Mouse (Mus musculus): ENCODE data around the gene Smpd4. TPM values are rescaled to one million over a fixed set of nuclear protein-coding genes. Genes with fewer than 3 reads are reported as not detected.

The Smpd4 gene
- polyA plus RNA-seq, 1 experiment from 2014 or later, result 31.8 TPM

- Histone ChIP-seq H3K4me2 (replicated peaks) (no peak overlapping the region), H3K27ac (no peak overlapping the region), H3K9ac (no peak overlapping the region), H3K36me3 (no peaks in the 10 kb centered on the region; the same call in 1 of the 2 replicates), H3K4me3 (no peak overlapping the region), H3K27me3 (replicated peaks) (no peaks in the 10 kb centered on the region), H3K4me1 (peaks cover 10% of the 10 kb centered on the region), H3K9me3 (no peaks in the 10 kb centered on the region)
- ATAC-seq (ENCODE audit: low FRiP score, low read depth), result no peak
- 86% methylated on average over 5 of the region's 5 CpGs for WGBS
Measured at GRCm38 (mm10) chr16:17616212-17616611, 2.9 kb upstream of the Smpd4 start.

- Histone ChIP-seq H3K27ac (no peak overlapping the region), H3K4me1 (peaks cover 10% of the 10 kb centered on the region), H3K4me2 (replicated peaks) (no peak overlapping the region), H3K9me3 (no peaks in the 10 kb centered on the region), H3K27me3 (replicated peaks) (no peaks in the 10 kb centered on the region), H3K4me3 (no peak overlapping the region), H3K9ac (no peak overlapping the region), H3K36me3 (peaks cover 11% of the 10 kb centered on the region)
- ATAC-seq (ENCODE audit: low FRiP score, low read depth), result no peak
- 21% methylated on average over 13 of the region's 13 CpGs for WGBS
Measured at GRCm38 (mm10) chr16:17617922-17618565, 1.1 kb upstream of the Smpd4 start.

- Histone ChIP-seq H3K4me3 (no peak overlapping the region), H3K27me3 (replicated peaks) (no peaks in the 10 kb centered on the region), H3K36me3 (peaks cover 36% of the 10 kb centered on the region), H3K9me3 (no peaks in the 10 kb centered on the region), H3K9ac (no peak overlapping the region), H3K27ac (no peak overlapping the region), H3K4me1 (peaks cover 10% of the 10 kb centered on the region), H3K4me2 (replicated peaks) (no peak overlapping the region)
- 85% methylated on average over 1 of the region's 1 CpGs for WGBS
- no peak for ATAC-seq (ENCODE audit: low FRiP score, low read depth)
Measured at GRCm38 (mm10) chr16:17621936-17622335, 2.8 kb downstream of the Smpd4 start.

DNA sequence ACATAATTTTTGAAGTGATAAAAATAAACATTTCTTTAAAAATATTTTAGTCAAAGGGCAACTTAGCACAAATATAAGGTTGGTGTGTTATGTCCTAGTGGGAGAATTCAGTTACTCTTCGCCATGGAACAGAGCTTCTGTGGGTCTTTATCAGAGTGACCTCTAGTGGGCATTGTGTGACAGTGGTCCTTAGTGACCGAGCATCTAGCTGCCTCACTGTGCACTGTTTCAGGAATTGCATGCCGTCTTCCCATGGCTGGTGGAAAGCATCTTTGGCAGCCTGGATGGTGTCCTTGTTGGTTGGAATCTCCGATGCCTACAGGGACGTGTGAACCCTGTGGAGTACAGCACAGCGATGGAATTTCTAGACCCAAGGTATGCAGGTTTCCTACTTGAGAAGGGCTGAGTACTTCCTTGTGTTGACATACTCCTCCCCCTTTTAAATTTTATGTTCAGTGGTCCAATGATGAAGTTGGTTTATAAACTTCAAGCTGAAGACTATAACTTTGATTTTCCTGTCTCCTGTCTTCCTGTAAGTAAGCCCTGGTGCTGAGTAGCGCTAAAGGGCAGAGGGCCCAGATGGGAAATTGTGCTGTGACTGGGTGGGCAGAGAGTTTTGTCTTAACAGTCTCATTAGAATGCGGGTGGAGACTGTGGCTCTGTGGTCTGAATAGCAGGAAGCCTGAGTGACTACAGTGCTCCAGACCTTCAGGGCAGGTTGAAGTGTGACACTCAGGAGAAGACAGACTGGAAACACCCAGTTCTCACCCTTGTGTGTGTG lies 6.5 kb downstream of the Smpd4 start:
- 74% methylated on average over 8 of the region's 8 CpGs for WGBS
- no peaks in the 10 kb centered on the region for H3K27me3 ChIP-seq (replicated peaks)
- no peak overlapping the region for H3K27ac ChIP-seq
- no peaks in the 10 kb centered on the region for H3K9me3 ChIP-seq
- H3K9ac ChIP-seq, result no peak overlapping the region
- H3K4me1 ChIP-seq, result no peaks in the 10 kb centered on the region
- ATAC-seq (ENCODE audit: low FRiP score, low read depth), result no peak
- peaks cover 71% of the 10 kb centered on the region for H3K36me3 ChIP-seq
- H3K4me3 ChIP-seq, result no peak overlapping the region
- no peak overlapping the region for H3K4me2 ChIP-seq (replicated peaks)

GRCm38 (mm10) chr16:17626269-17626555 lies 7.1 kb downstream of the Smpd4 start:
- H3K36me3 ChIP-seq, result peaks cover 75% of the 10 kb centered on the region
- H3K4me2 ChIP-seq (replicated peaks), result no peak overlapping the region
- no peak overlapping the region for H3K4me3 ChIP-seq
- no peaks in the 10 kb centered on the region for H3K27me3 ChIP-seq (replicated peaks)
- WGBS, result 95% methylated on average over 5 of the region's 5 CpGs
- H3K4me1 ChIP-seq, result no peaks in the 10 kb centered on the region
- H3K27ac ChIP-seq, result no peak overlapping the region
- no peak for ATAC-seq (ENCODE audit: low FRiP score, low read depth)
- no peaks in the 10 kb centered on the region for H3K9me3 ChIP-seq
- no peak overlapping the region for H3K9ac ChIP-seq

GRCm38 (mm10) chr16:17632580-17632979 lies 13.4 kb downstream of the Smpd4 start:
- no peak for ATAC-seq (ENCODE audit: low FRiP score, low read depth)
- H3K36me3 ChIP-seq, result peaks cover 64% of the 10 kb centered on the region
- H3K27me3 ChIP-seq (replicated peaks), result no peaks in the 10 kb centered on the region
- no peak overlapping the region for H3K4me2 ChIP-seq (replicated peaks)
- H3K9me3 ChIP-seq, result no peaks in the 10 kb centered on the region
- WGBS, result 96% methylated on average over 2 of the region's 2 CpGs
- no peak overlapping the region for H3K9ac ChIP-seq
- no peak overlapping the region for H3K4me3 ChIP-seq
- no peaks in the 10 kb centered on the region for H3K4me1 ChIP-seq
- no peak overlapping the region for H3K27ac ChIP-seq

GRCm38 (mm10) chr16:17633481-17634181 lies 14.5 kb downstream of the Smpd4 start:
- H3K27me3 ChIP-seq (replicated peaks), result no peaks in the 10 kb centered on the region
- H3K9ac ChIP-seq, result no peak overlapping the region
- no peaks in the 10 kb centered on the region for H3K9me3 ChIP-seq
- no peak overlapping the region for H3K4me2 ChIP-seq (replicated peaks)
- H3K27ac ChIP-seq, result no peak overlapping the region
- ATAC-seq (ENCODE audit: low FRiP score, low read depth), result no peak
- WGBS, result 82% methylated on average over 8 of the region's 8 CpGs
- H3K4me1 ChIP-seq, result no peaks in the 10 kb centered on the region
- no peak overlapping the region for H3K4me3 ChIP-seq
- peaks cover 64% of the 10 kb centered on the region for H3K36me3 ChIP-seq

- Histone ChIP-seq H3K9me3 (no peaks in the 10 kb centered on the region), H3K27ac (no peak overlapping the region), H3K4me3 (no peak overlapping the region), H3K9ac (no peak overlapping the region), H3K4me2 (replicated peaks) (no peak overlapping the region), H3K36me3 (peaks cover 66% of the 10 kb centered on the region), H3K27me3 (replicated peaks) (no peaks in the 10 kb centered on the region), H3K4me1 (no peaks in the 10 kb centered on the region)
- no peak for ATAC-seq (ENCODE audit: low FRiP score, low read depth)
- WGBS, result 79% methylated on average over 2 of the region's 2 CpGs
Measured at GRCm38 (mm10) chr16:17636904-17637303, 17.8 kb downstream of the Smpd4 start.

- Histone ChIP-seq H3K4me3 (no peak overlapping the region), H3K4me2 (replicated peaks) (no peak overlapping the region), H3K4me1 (no peaks in the 10 kb centered on the region), H3K27ac (no peak overlapping the region), H3K9ac (no peak overlapping the region), H3K27me3 (replicated peaks) (no peaks in the 10 kb centered on the region), H3K36me3 (peaks cover 65% of the 10 kb centered on the region), H3K9me3 (no peaks in the 10 kb centered on the region)
- no peak for ATAC-seq (ENCODE audit: low FRiP score, low read depth)
- 79% methylated on average over 2 of the region's 2 CpGs for WGBS
Measured at GRCm38 (mm10) chr16:17637610-17638009, 18.5 kb downstream of the Smpd4 start.

DNA sequence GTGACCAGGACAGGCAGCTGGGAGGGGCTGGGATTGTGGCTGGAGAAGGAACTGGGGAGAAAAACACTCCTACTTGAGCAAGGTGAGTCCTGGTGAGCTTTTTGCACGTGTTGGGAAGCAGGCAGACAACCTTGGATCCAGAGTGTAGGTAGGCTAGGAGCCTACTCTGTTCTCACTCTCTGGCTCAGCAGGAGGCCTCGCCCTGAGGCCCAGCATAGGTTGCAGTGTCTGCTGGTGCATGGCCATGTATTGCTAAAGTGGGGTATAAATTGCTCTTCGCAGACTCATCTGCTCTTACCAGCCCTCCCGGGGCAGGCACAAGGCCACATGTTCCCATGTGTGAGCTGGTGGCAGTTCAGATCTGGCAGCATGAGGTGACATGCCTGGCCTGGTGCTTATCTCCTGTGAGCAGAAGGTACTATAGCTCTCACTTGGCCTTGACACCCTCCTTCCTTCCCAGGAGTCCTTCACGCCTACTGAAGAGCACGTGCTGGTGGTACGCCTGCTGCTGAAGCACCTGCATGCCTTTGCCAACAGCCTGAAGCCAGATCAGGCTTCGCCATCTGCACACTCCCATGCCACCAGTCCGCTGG lies 19.0 kb downstream of the Smpd4 start:
- ATAC-seq (ENCODE audit: low FRiP score, low read depth), result no peak
- H3K4me3 ChIP-seq, result no peak overlapping the region
- H3K9ac ChIP-seq, result no peak overlapping the region
- no peak overlapping the region for H3K4me2 ChIP-seq (replicated peaks)
- no peaks in the 10 kb centered on the region for H3K4me1 ChIP-seq
- H3K9me3 ChIP-seq, result no peaks in the 10 kb centered on the region
- H3K27me3 ChIP-seq (replicated peaks), result no peaks in the 10 kb centered on the region
- H3K27ac ChIP-seq, result no peak overlapping the region
- peaks cover 65% of the 10 kb centered on the region for H3K36me3 ChIP-seq
- WGBS, result 92% methylated on average over 9 of the region's 9 CpGs

GRCm38 (mm10) chr16:17639081-17639480 lies 19.9 kb downstream of the Smpd4 start:
- Histone ChIP-seq H3K27ac (no peak overlapping the region), H3K9ac (no peak overlapping the region), H3K4me2 (replicated peaks) (no peak overlapping the region), H3K4me3 (no peak overlapping the region), H3K4me1 (no peaks in the 10 kb centered on the region), H3K36me3 (peaks cover 63% of the 10 kb centered on the region), H3K27me3 (replicated peaks) (no peaks in the 10 kb centered on the region), H3K9me3 (no peaks in the 10 kb centered on the region)
- no peak for ATAC-seq (ENCODE audit: low FRiP score, low read depth)
- WGBS, result 94% methylated on average over 3 of the region's 3 CpGs

GRCm38 (mm10) chr16:17639951-17640350 lies 20.8 kb downstream of the Smpd4 start:
- ATAC-seq (ENCODE audit: low FRiP score, low read depth), result no peak
- H3K9me3 ChIP-seq, result no peaks in the 10 kb centered on the region
- 97% methylated on average over 6 of the region's 6 CpGs for WGBS

More at GRCm38 (mm10) chr16:17639951-17640350, 20.8 kb downstream of the Smpd4 start:
- H3K4me2 ChIP-seq (replicated peaks), result no peak overlapping the region
- H3K27ac ChIP-seq, result no peak overlapping the region
- no peak overlapping the region for H3K9ac ChIP-seq
- H3K27me3 ChIP-seq (replicated peaks), result no peaks in the 10 kb centered on the region
- no peaks in the 10 kb centered on the region for H3K4me1 ChIP-seq
- no peak overlapping the region for H3K4me3 ChIP-seq
- H3K36me3 ChIP-seq, result peaks cover 60% of the 10 kb centered on the region
